Mouse (Mus musculus) embryonic facial prominence, embryonic 12.5 days (tissue): Measurements from ENCODE around the gene H2-DMa. TPM values are rescaled to one million over a fixed set of nuclear protein-coding genes. Genes with fewer than 3 reads are reported as not detected.

Experiments
- ATAC-seq: fragments of 200-750 bp; cut with Nextera tagmentation; 2 replicates; pipeline ENCODE4 v1.8.0; 2017; ENCODE audit not compliant: insufficient number of reproducible peaks, insufficient read depth, low FRiP score, low TSS enrichment
- H3K27ac ChIP-seq: fragments of 300-500 bp; sonication (generic); 2 replicates; pipeline ENCODE4 v1.5.1; 2016; ENCODE audit warnings: mild to moderate bottlenecking
- H3K27me3 ChIP-seq: fragments of 300-500 bp; sonication (generic); 2 replicates; pipeline ENCODE4 v1.6.1; 2016; ENCODE audit warnings: mild to moderate bottlenecking, moderate library complexity
- H3K36me3 ChIP-seq: fragments of 300-500 bp; sonication (generic); 2 replicates; pipeline ENCODE4 v1.6.1; 2016; ENCODE audit warnings: mild to moderate bottlenecking
- H3K4me1 ChIP-seq: fragments of 300-500 bp; sonication (generic); 2 replicates; pipeline ENCODE4 v1.6.1; 2016
- H3K4me2 ChIP-seq: fragments of 300-500 bp; sonication (generic); replicated peaks from 2 replicates; pipeline ENCODE4 v1.6.1; 2016; ENCODE audit warnings: mild to moderate bottlenecking, moderate library complexity
- H3K4me3 ChIP-seq: fragments of 300-500 bp; sonication (generic); 2 replicates; pipeline ENCODE4 v1.5.1; 2016; ENCODE audit warnings: mild to moderate bottlenecking
- H3K9ac ChIP-seq: fragments of 300-500 bp; sonication (generic); 2 replicates; pipeline ENCODE4 v1.6.1; 2016; ENCODE audit warnings: mild to moderate bottlenecking, moderate library complexity
- H3K9me3 ChIP-seq: fragments of 300-500 bp; sonication (generic); 2 replicates; pipeline ENCODE4 v1.6.1; 2016; ENCODE audit warnings: mild to moderate bottlenecking, moderate library complexity
- WGBS: fragments of 180-500 bp; shearing (Covaris S2); methylation state at CpG from one replicate; pipeline ENCODE4 v1.1.7; 2016; 5-methylcytosine and 5-hydroxymethylcytosine counted together
- polyA plus RNA-seq: library from polyadenylated mRNA; unstranded; fragments of >200 nt; fragmentation: Nextera tagmentation; extraction: Ambion mirVana; gene quantifications from 2 replicates; pipeline ENCODE4 v1.2.1, GENCODE M21; 2016

H2-DMa gene
- polyA plus RNA-seq, 1 experiment from 2014 or later = 12.3 TPM

- no peak for ATAC-seq
- Histone ChIP-seq H3K4me3 (no peak overlapping the region), H3K9ac (no peak overlapping the region)
Measured at GRCm38 (mm10) chr17:34104804-34105203, 14.5 kb upstream of the H2-DMa start.

GRCm38 (mm10) chr17:34106555-34106954 lies 12.8 kb upstream of the H2-DMa start:
- Histone ChIP-seq H3K27me3 (no peaks in the 10 kb centered on the region), H3K36me3 (peaks cover 25% of the 10 kb centered on the region), H3K4me3 (no peak overlapping the region), H3K4me1 (no peaks in the 10 kb centered on the region; the same call in 1 of the 2 replicates), H3K9me3 (no peaks in the 10 kb centered on the region), H3K9ac (no peak overlapping the region), H3K4me2 (no peak overlapping the region), H3K27ac (no peak overlapping the region)
- no peak for ATAC-seq
- 79% methylated on average over 7 of the region's 7 CpGs for WGBS

More at GRCm38 (mm10) chr17:34104804-34105203, 14.5 kb upstream of the H2-DMa start:
- no peak overlapping the region for H3K4me2 ChIP-seq
- no peaks in the 10 kb centered on the region; the same call in 1 of the 2 replicates for H3K4me1 ChIP-seq
- peaks cover 8% of the 10 kb centered on the region for H3K36me3 ChIP-seq
- no peak overlapping the region for H3K27ac ChIP-seq
- no peaks in the 10 kb centered on the region; the same call in 1 of the 2 replicates for H3K27me3 ChIP-seq
- WGBS = 86% methylated on average over 9 of the region's 9 CpGs
- H3K9me3 ChIP-seq = no peaks in the 10 kb centered on the region

GRCm38 (mm10) chr17:34107109-34107867 lies 12.1 kb upstream of the H2-DMa start:
- Histone ChIP-seq H3K27ac (no peak overlapping the region), H3K4me1 (no peaks in the 10 kb centered on the region), H3K9me3 (no peaks in the 10 kb centered on the region), H3K4me3 (no peak overlapping the region), H3K36me3 (peaks cover 33% of the 10 kb centered on the region), H3K4me2 (no peak overlapping the region), H3K9ac (no peak overlapping the region), H3K27me3 (no peaks in the 10 kb centered on the region)
- WGBS = 81% methylated on average over 7 of the region's 7 CpGs
- no peak for ATAC-seq

GRCm38 (mm10) chr17:34108460-34108859 lies 10.9 kb upstream of the H2-DMa start:
- Histone ChIP-seq H3K9ac (no peak overlapping the region), H3K4me1 (no peaks in the 10 kb centered on the region), H3K9me3 (no peaks in the 10 kb centered on the region), H3K27me3 (no peaks in the 10 kb centered on the region), H3K4me3 (no peak overlapping the region), H3K36me3 (peaks cover 44% of the 10 kb centered on the region), H3K4me2 (no peak overlapping the region), H3K27ac (no peak overlapping the region)
- ATAC-seq = no peak
- 83% methylated on average over 5 of the region's 6 CpGs for WGBS

GRCm38 (mm10) chr17:34109038-34109805 lies 10.1 kb upstream of the H2-DMa start:
- H3K4me2 ChIP-seq = no peak overlapping the region
- H3K4me1 ChIP-seq = no peaks in the 10 kb centered on the region
- peaks cover 52% of the 10 kb centered on the region for H3K36me3 ChIP-seq
- WGBS = 74% methylated on average over 14 of the region's 14 CpGs
- no peak overlapping the region for H3K4me3 ChIP-seq
- no peak overlapping the region for H3K27ac ChIP-seq
- H3K9ac ChIP-seq = no peak overlapping the region
- H3K27me3 ChIP-seq = no peaks in the 10 kb centered on the region
- no peaks in the 10 kb centered on the region for H3K9me3 ChIP-seq
- ATAC-seq = no peak

- no peak for ATAC-seq
- peaks cover 58% of the 10 kb centered on the region for H3K36me3 ChIP-seq
- H3K9ac ChIP-seq = no peak overlapping the region
- no peaks in the 10 kb centered on the region for H3K9me3 ChIP-seq
- no peaks in the 10 kb centered on the region for H3K27me3 ChIP-seq
- H3K4me1 ChIP-seq = 0 out of 2 replicates have a peak, but pooled peaks cover 1% of the 10 kb centered on the region
- 70% methylated on average over 3 of the region's 3 CpGs for WGBS
- H3K27ac ChIP-seq = no peak overlapping the region
- H3K4me2 ChIP-seq = no peak overlapping the region
- no peak overlapping the region for H3K4me3 ChIP-seq
Measured at GRCm38 (mm10) chr17:34109806-34110195, 9.5 kb upstream of the H2-DMa start.

- ATAC-seq = no peak
- Histone ChIP-seq H3K4me3 (no peak overlapping the region), H3K9me3 (no peaks in the 10 kb centered on the region), H3K9ac (no peak overlapping the region), H3K4me1 (peaks cover 6% of the 10 kb centered on the region), H3K27me3 (no peaks in the 10 kb centered on the region), H3K27ac (no peak overlapping the region), H3K36me3 (peaks cover 63% of the 10 kb centered on the region), H3K4me2 (no peak overlapping the region)
- 64% methylated on average over 8 of the region's 8 CpGs for WGBS
Measured at GRCm38 (mm10) chr17:34110309-34110708, 9.0 kb upstream of the H2-DMa start.

- Histone ChIP-seq H3K27me3 (no peaks in the 10 kb centered on the region), H3K9ac (no peak overlapping the region), H3K4me2 (no peak overlapping the region), H3K36me3 (peaks cover 90% of the 10 kb centered on the region), H3K9me3 (no peaks in the 10 kb centered on the region), H3K4me1 (peaks cover 24% of the 10 kb centered on the region), H3K4me3 (no peak overlapping the region), H3K27ac (no peak overlapping the region)
- WGBS = 91% methylated on average over 7 of the region's 7 CpGs
- no peak for ATAC-seq
Measured at GRCm38 (mm10) chr17:34114114-34114513, 5.2 kb upstream of the H2-DMa start.

GRCm38 (mm10) chr17:34116736-34117370 lies 2.5 kb upstream of the H2-DMa start:
- H3K27me3 ChIP-seq = no peaks in the 10 kb centered on the region
- no peaks in the 10 kb centered on the region for H3K9me3 ChIP-seq
- H3K9ac ChIP-seq = peak overlapping the region; percentile 91
- H3K4me3 ChIP-seq = peak overlapping the region; percentile 79
- peaks cover 64% of the 10 kb centered on the region for H3K36me3 ChIP-seq
- no peak overlapping the region for H3K27ac ChIP-seq
- peak overlapping the region; percentile 94 for H3K4me2 ChIP-seq
- peaks cover 24% of the 10 kb centered on the region for H3K4me1 ChIP-seq
- ATAC-seq = no peak
- WGBS = 43% methylated on average over 7 of the region's 7 CpGs

- Histone ChIP-seq H3K9ac (peak overlapping the region; percentile 91), H3K4me1 (peaks cover 24% of the 10 kb centered on the region), H3K4me3 (peak overlapping the region; percentile 79), H3K36me3 (peaks cover 57% of the 10 kb centered on the region), H3K4me2 (peak overlapping the region; percentile 94), H3K27me3 (no peaks in the 10 kb centered on the region), H3K9me3 (no peaks in the 10 kb centered on the region), H3K27ac (no peak overlapping the region)
- no peak for ATAC-seq
- WGBS = 0% methylated on average over 5 of the region's 5 CpGs
Measured at GRCm38 (mm10) chr17:34117421-34118112, 1.8 kb upstream of the H2-DMa start.

- H3K4me3 ChIP-seq = peak overlapping the region; percentile 79
- H3K4me1 ChIP-seq = peaks cover 24% of the 10 kb centered on the region
- ATAC-seq = no peak
- under 1% methylated on average over 67 of the region's 67 CpGs for WGBS
- H3K36me3 ChIP-seq = peaks cover 49% of the 10 kb centered on the region
- H3K27ac ChIP-seq = peak overlapping the region; percentile 100
- H3K4me2 ChIP-seq = peak overlapping the region; percentile 94
- H3K27me3 ChIP-seq = no peaks in the 10 kb centered on the region
- H3K9me3 ChIP-seq = no peaks in the 10 kb centered on the region
- peak overlapping the region; percentile 91 for H3K9ac ChIP-seq
Measured at GRCm38 (mm10) chr17:34118113-34118872, 1.0 kb upstream of the H2-DMa start.
